Mouse (Mus musculus): ENCODE results near the gene Scaf4. TPM values are rescaled to one million over a fixed set of nuclear protein-coding genes. Genes with fewer than 3 reads are reported as not detected.

The Scaf4 gene
- polyA plus RNA-seq, 1 experiment: 11.9 TPM

GRCm38 (mm10) chr16:90180975-90181374, 103.3 kb downstream of the Scaf4 start:
- H3K4me1 ChIP-seq (ENCODE audit: control insufficient read depth, insufficient read depth, insufficient read length, low read length): no peaks in the 10 kb centered on the region
- H3K27ac ChIP-seq (replicated peaks; ENCODE audit: low read depth, low read length): no peak overlapping the region
- H3K4me3 ChIP-seq (ENCODE audit: insufficient read depth, low read depth, low read length): no peak overlapping the region

- Histone ChIP-seq H3K4me1 (ENCODE audit: control insufficient read depth, insufficient read depth, insufficient read length, low read length) (no peaks in the 10 kb centered on the region), H3K4me3 (ENCODE audit: insufficient read depth, low read depth, low read length) (no peak overlapping the region), H3K27ac (replicated peaks; ENCODE audit: low read depth, low read length) (no peak overlapping the region)
Measured at GRCm38 (mm10) chr16:90179892-90180291, 104.4 kb downstream of the Scaf4 start.

GRCm38 (mm10) chr16:90178404-90178803, 105.9 kb downstream of the Scaf4 start:
- Histone ChIP-seq H3K4me3 (ENCODE audit: insufficient read depth, low read depth, low read length) (no peak overlapping the region), H3K4me1 (ENCODE audit: control insufficient read depth, insufficient read depth, insufficient read length, low read length) (no peaks in the 10 kb centered on the region), H3K27ac (replicated peaks; ENCODE audit: low read depth, low read length) (no peak overlapping the region)

- Histone ChIP-seq H3K4me1 (ENCODE audit: control insufficient read depth, insufficient read depth, insufficient read length, low read length) (no peaks in the 10 kb centered on the region), H3K27ac (replicated peaks; ENCODE audit: low read depth, low read length) (no peak overlapping the region), H3K4me3 (ENCODE audit: insufficient read depth, low read depth, low read length) (no peak overlapping the region)
Measured at GRCm38 (mm10) chr16:90177425-90177824, 106.9 kb downstream of the Scaf4 start.

GRCm38 (mm10) chr16:90176472-90176871, 107.8 kb downstream of the Scaf4 start:
- no peak overlapping the region for H3K4me3 ChIP-seq (ENCODE audit: insufficient read depth, low read depth, low read length)
- H3K27ac ChIP-seq (replicated peaks; ENCODE audit: low read depth, low read length): no peak overlapping the region
- H3K4me1 ChIP-seq (ENCODE audit: control insufficient read depth, insufficient read depth, insufficient read length, low read length): no peaks in the 10 kb centered on the region

Other genes starting within 250 kb of the Scaf4 start
- 9.3 and 15.9 TPM in 2 replicates for gene Tiam1, start 140.7 kb downstream of the Scaf4 start, polyA plus RNA-seq (2012; ENCODE audit: insufficient read depth, insufficient read length, missing spikeins)
- gene Sod1, start 63.7 kb downstream of the Scaf4 start, polyA plus RNA-seq (2012; ENCODE audit: insufficient read depth, insufficient read length, missing spikeins): 1,524 and 1,552 TPM in 2 replicates
- gene Hunk, start 101.5 kb upstream of the Scaf4 start, polyA plus RNA-seq (2012; ENCODE audit: insufficient read depth, insufficient read length, missing spikeins): not detected in 2 replicates

Measured in brown adipose tissue, adult 24 weeks (tissue).